Mouse (Mus musculus) neural tube, embryonic 14.5 days (tissue): ENCODE measurements around the gene Ifnar2. TPM values are rescaled to one million over a fixed set of nuclear protein-coding genes. Genes with fewer than 3 reads are reported as not detected.

Experiments used
- ATAC-seq: fragments of 200-750 bp; cut with Nextera tagmentation; 2 replicates; pipeline ENCODE4 v1.8.0; 2017; ENCODE audit warnings: low read depth, mild to moderate bottlenecking, moderate TSS enrichment, moderate library complexity
- H3K27ac ChIP-seq: fragments of 300-500 bp; sonication (generic); 2 replicates; pipeline ENCODE4 v1.5.1; 2014; ENCODE audit warnings: low read depth, mild to moderate bottlenecking, control low read depth, low read length, moderate library complexity, mixed read lengths
- H3K27me3 ChIP-seq: fragments of 300-500 bp; sonication (generic); 2 replicates; pipeline ENCODE4 v1.6.1; 2014; ENCODE audit warnings: low read length; ENCODE audit not compliant: control insufficient read depth, insufficient read depth
- H3K36me3 ChIP-seq: fragments of 300-500 bp; sonication (generic); 2 replicates; pipeline ENCODE4 v1.6.1; 2014; ENCODE audit warnings: low read length, mixed read lengths; ENCODE audit not compliant: control insufficient read depth, insufficient read depth
- H3K4me1 ChIP-seq: fragments of 300-500 bp; sonication (generic); 2 replicates; pipeline ENCODE4 v1.6.1; 2014; ENCODE audit warnings: low read length; ENCODE audit not compliant: control insufficient read depth, insufficient read depth
- H3K4me2 ChIP-seq: fragments of 300-500 bp; sonication (generic); 2 replicates; pipeline ENCODE4 v1.6.1; 2014; ENCODE audit warnings: mild to moderate bottlenecking, low read depth, low read length, control low read depth
- H3K4me3 ChIP-seq: fragments of 300-500 bp; sonication (generic); 2 replicates; pipeline ENCODE4 v1.5.1; 2014; ENCODE audit warnings: low read depth, low read length, control low read depth, mixed read lengths
- H3K9ac ChIP-seq: fragments of 300-500 bp; sonication (generic); replicated peaks from 2 replicates; pipeline ENCODE4 v1.6.1; 2014; ENCODE audit warnings: low read depth, mild to moderate bottlenecking, control low read depth, low read length, mixed read lengths
- H3K9me3 ChIP-seq: fragments of 300-500 bp; sonication (generic); 2 replicates; pipeline ENCODE4 v1.6.1; 2016; ENCODE audit warnings: low read length; ENCODE audit not compliant: control insufficient read depth
- WGBS: fragments of 180-500 bp; shearing (Covaris S2); extraction: QIAGEN DNeasy Blood & Tissue Kit; methylation state at CpG from one replicate; pipeline ENCODE4 v1.1.7; 2014; 5-methylcytosine and 5-hydroxymethylcytosine counted together
- polyA plus RNA-seq: library from polyadenylated mRNA; unstranded; fragments of >200 nt; fragmentation: Nextera tagmentation; extraction: Ambion mirVana; gene quantifications from 2 replicates; pipeline ENCODE4 v1.2.1, GENCODE M21; 2014

Ifnar2 gene
- polyA plus RNA-seq, 1 experiment from 2014 or later, result 33.8 TPM

DNA sequence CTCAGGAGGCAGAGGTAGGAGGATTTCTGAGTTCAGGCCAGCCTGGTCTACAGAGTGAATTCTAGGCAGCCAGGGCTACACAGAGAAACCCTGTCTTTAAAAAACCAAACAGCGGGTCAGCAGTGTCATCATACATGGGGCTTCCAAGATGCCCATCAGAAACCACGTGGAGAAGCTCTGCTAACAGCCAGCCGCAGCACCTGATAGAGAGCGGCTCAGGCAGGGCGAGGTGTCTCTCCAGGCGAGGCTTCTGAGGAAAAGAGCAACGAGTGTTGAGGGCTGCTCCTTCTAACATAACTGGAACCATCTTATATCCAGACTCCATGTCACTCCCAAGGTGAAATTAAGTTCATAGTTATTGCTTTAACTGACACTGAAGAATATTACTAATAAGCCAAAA is 76.3 kb downstream of the Ifnar2 start:
- Histone ChIP-seq H3K4me1 (no peaks in the 10 kb centered on the region), H3K27me3 (no peaks in the 10 kb centered on the region), H3K36me3 (no peaks in the 10 kb centered on the region), H3K9me3 (no peaks in the 10 kb centered on the region), H3K4me2 (no peak overlapping the region), H3K27ac (no peak overlapping the region), H3K9ac (no peak overlapping the region), H3K4me3 (no peak overlapping the region)
- WGBS, result 82% methylated on average over 7 of the region's 7 CpGs
- no peak for ATAC-seq

DNA sequence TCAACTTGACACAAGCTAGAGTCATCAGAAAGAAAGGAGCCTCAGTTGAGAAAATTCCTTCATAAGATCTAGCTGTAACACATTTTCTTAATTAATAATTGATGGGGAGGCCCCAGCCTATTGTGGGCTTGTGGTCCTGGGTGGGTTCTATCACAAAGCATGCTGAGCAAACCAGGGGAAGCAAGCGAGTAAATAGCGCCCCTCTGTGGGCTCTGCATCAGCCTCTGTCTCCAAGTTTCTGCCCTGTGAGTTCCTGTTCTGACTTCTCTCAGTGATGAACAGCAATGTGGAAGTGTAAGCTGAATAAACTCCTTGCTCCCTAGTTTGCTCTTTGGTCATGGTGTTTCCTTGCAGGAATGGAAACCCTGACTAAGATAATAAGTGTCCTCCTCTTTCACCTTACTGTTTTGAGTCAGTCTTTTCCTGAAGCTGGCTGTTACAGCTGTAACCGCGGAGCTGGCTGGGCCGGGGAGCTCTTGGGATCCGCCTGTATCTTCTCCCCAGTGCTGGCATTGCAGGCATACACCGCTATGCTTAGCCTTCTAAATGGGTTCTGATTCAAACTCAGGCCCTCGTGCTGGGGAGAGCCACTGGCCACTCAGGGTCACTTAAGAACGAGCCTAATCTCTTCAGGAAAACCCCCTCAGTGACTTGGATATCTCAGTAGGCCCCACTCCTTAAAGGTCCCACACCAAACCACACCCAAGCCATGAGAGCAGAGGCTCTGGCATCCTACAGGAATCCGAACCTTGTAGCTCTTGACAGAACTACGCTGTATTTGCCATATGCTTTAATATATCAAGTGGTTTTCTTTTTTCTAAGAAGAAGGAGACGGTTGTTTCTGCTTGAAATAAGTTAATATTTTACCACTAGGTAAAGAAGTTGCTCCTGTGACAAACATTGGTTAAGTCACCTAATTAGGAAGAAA is 77.8 kb downstream of the Ifnar2 start:
- Histone ChIP-seq H3K27me3 (no peaks in the 10 kb centered on the region), H3K9me3 (no peaks in the 10 kb centered on the region), H3K4me1 (no peaks in the 10 kb centered on the region), H3K4me3 (no peak overlapping the region), H3K4me2 (no peak overlapping the region), H3K36me3 (no peaks in the 10 kb centered on the region), H3K27ac (no peak overlapping the region), H3K9ac (no peak overlapping the region)
- WGBS, result 88% methylated on average over 12 of the region's 12 CpGs
- ATAC-seq, result no peak

DNA sequence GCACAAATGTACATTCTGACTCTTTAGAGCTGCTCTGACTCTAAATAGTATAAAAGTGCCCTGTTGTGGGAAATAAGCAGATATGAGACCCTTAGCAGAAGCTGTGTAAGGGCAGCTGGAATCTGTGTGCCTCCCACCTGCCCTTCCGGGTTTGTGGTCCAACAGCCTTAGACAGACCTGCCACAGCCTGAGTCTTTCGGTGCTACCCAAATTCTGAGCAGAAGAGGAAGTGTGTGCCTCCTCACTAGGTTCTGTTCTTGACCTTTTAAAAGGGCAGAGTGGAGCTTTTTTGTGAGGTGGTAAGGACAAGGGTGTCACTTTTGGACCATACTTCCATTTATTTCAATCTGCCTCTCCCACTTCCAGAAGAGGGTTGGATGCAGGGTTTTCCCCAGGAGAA is 79.4 kb downstream of the Ifnar2 start:
- Histone ChIP-seq H3K9ac (no peak overlapping the region), H3K9me3 (no peaks in the 10 kb centered on the region), H3K27me3 (no peaks in the 10 kb centered on the region), H3K4me1 (no peaks in the 10 kb centered on the region), H3K36me3 (no peaks in the 10 kb centered on the region), H3K4me3 (no peak overlapping the region), H3K27ac (no peak overlapping the region), H3K4me2 (no peak overlapping the region)
- ATAC-seq, result no peak
- whole genome bisulfite sequencing, result 91% methylated on average over 2 of the region's 2 CpGs

DNA sequence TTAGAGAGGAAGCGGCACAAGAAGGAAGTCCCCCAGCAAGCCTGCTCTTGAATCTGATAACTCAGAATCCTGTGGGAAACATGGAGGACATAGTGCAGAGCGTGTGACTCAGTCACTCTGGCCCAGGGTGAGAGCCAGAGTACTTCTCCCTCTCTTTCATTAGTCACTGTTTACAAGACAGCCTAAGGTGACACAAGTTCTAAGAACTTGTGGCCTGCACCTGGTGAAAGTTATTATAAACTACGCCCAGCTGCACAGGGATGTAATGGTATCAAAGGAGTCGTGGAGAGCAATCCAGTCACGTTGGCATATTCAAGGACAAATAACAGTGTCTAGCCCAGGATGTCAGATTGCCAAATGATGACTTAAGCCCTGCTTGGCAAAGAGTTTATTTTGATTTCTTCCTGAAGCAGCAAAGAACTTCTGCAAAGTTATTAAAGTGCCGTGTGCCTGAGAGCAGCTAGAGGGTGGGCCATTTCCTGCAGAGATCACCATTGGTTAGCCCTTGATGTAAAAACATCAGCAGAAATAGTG is 79.8 kb downstream of the Ifnar2 start:
- no peak for ATAC-seq
- Histone ChIP-seq H3K4me1 (no peaks in the 10 kb centered on the region), H3K36me3 (no peaks in the 10 kb centered on the region), H3K9ac (no peak overlapping the region), H3K27ac (no peak overlapping the region), H3K4me2 (no peak overlapping the region), H3K9me3 (no peaks in the 10 kb centered on the region), H3K4me3 (no peak overlapping the region), H3K27me3 (no peaks in the 10 kb centered on the region)
- 75% methylated on average over 6 of the region's 6 CpGs for WGBS

Other genes with a start within 250 kb of the Ifnar2 start
- gene Olig2, start 147.3 kb upstream of the Ifnar2 start, polyA plus RNA-seq, result 6.5 and 8.3 TPM in 2 replicates
- 49.3 and 62.2 TPM in 2 replicates for gene Olig1, start 103.0 kb upstream of the Ifnar2 start, polyA plus RNA-seq
- gene Gm21970, start 18.9 kb downstream of the Ifnar2 start, polyA plus RNA-seq, result not detected in 2 replicates
- gene Il10rb, start 33.4 kb downstream of the Ifnar2 start, polyA plus RNA-seq, result 7.1 and 13.7 TPM in 2 replicates
- gene Ifnar1, start 112.5 kb downstream of the Ifnar2 start, polyA plus RNA-seq, result 48.3 and 52.6 TPM in 2 replicates
- gene Ifngr2, start 174.3 kb downstream of the Ifnar2 start, polyA plus RNA-seq, result 99.9 and 102 TPM in 2 replicates
- 113 and 118 TPM in 2 replicates for gene Tmem50b, start 225.0 kb downstream of the Ifnar2 start, polyA plus RNA-seq
- gene Dnajc28, start 246.2 kb downstream of the Ifnar2 start, polyA plus RNA-seq, result 5.2 and 6.2 TPM in 2 replicates